Mouse (Mus musculus): ENCODE data around the gene Dnah2. TPM values are rescaled to one million over a fixed set of nuclear protein-coding genes. Genes with fewer than 3 reads are reported as not detected.
A peak's percentile ranks its signal among the peaks of the same experiment; 100 is the strongest.

Gene Dnah2
- polyA plus RNA-seq, 1 experiment from 2014 or later, result 2.7 TPM

- Histone ChIP-seq H3K4me1 (ENCODE audit: control insufficient read depth, insufficient read depth, low read length) (no peaks in the 10 kb centered on the region), H3K36me3 (ENCODE audit: control insufficient read depth, insufficient read depth, low read length) (no peaks in the 10 kb centered on the region), H3K27me3 (replicated peaks; ENCODE audit: control insufficient read depth, insufficient read depth, low read length) (no peaks in the 10 kb centered on the region), H3K4me3 (ENCODE audit: low read depth, low read length) (no peak overlapping the region), H3K9ac (ENCODE audit: low read length) (no peak overlapping the region), H3K27ac (ENCODE audit: low read depth, low read length) (no peak overlapping the region), H3K9me3 (replicated peaks; ENCODE audit: control insufficient read depth, low read length) (no peaks in the 10 kb centered on the region), H3K4me2 (ENCODE audit: low read length) (no peak overlapping the region)
- DNase-seq (ENCODE audit: low spot score) (peak; percentile 89), ATAC-seq (no peak)
- WGBS, result 8% methylated on average over 6 of the region's 6 CpGs
These were observed 35.1 kb downstream of the Dnah2 start for GRCm38 (mm10) chr11:69513840-69514239.

- no peak overlapping the region for H3K27ac ChIP-seq (ENCODE audit: low read depth, low read length)
- H3K27me3 ChIP-seq (replicated peaks; ENCODE audit: control insufficient read depth, insufficient read depth, low read length), result no peaks in the 10 kb centered on the region
- no peak overlapping the region for H3K9ac ChIP-seq (ENCODE audit: low read length)
- WGBS, result 64% methylated on average over 7 of the region's 7 CpGs
- H3K4me1 ChIP-seq (ENCODE audit: control insufficient read depth, insufficient read depth, low read length), result no peaks in the 10 kb centered on the region
- ATAC-seq, result no peak
- H3K36me3 ChIP-seq (ENCODE audit: control insufficient read depth, insufficient read depth, low read length), result no peaks in the 10 kb centered on the region
- H3K4me2 ChIP-seq (ENCODE audit: low read length), result no peak overlapping the region
- H3K4me3 ChIP-seq (ENCODE audit: low read depth, low read length), result no peak overlapping the region
- DNase-seq (ENCODE audit: low spot score), result no peak
- H3K9me3 ChIP-seq (replicated peaks; ENCODE audit: control insufficient read depth, low read length), result no peaks in the 10 kb centered on the region
These were observed 38.0 kb downstream of the Dnah2 start for GRCm38 (mm10) chr11:69510796-69511496.

GRCm38 (mm10) chr11:69503863-69504280, 45.0 kb downstream of the Dnah2 start:
- no peak for ATAC-seq
- H3K9ac ChIP-seq (ENCODE audit: low read length), result no peak overlapping the region
- H3K4me1 ChIP-seq (ENCODE audit: control insufficient read depth, insufficient read depth, low read length), result no peaks in the 10 kb centered on the region
- H3K9me3 ChIP-seq (replicated peaks; ENCODE audit: control insufficient read depth, low read length), result no peaks in the 10 kb centered on the region
- no peak overlapping the region for H3K4me2 ChIP-seq (ENCODE audit: low read length)
- H3K27ac ChIP-seq (ENCODE audit: low read depth, low read length), result no peak overlapping the region
- no peaks in the 10 kb centered on the region for H3K36me3 ChIP-seq (ENCODE audit: control insufficient read depth, insufficient read depth, low read length)
- no peaks in the 10 kb centered on the region for H3K27me3 ChIP-seq (replicated peaks; ENCODE audit: control insufficient read depth, insufficient read depth, low read length)
- DNase-seq (ENCODE audit: low spot score), result no peak
- WGBS, result 56% methylated on average over 4 of the region's 4 CpGs
- no peak overlapping the region for H3K4me3 ChIP-seq (ENCODE audit: low read depth, low read length)

- Histone ChIP-seq H3K27me3 (replicated peaks; ENCODE audit: control insufficient read depth, insufficient read depth, low read length) (no peaks in the 10 kb centered on the region), H3K4me1 (ENCODE audit: control insufficient read depth, insufficient read depth, low read length) (no peaks in the 10 kb centered on the region), H3K4me2 (ENCODE audit: low read length) (no peak overlapping the region), H3K36me3 (ENCODE audit: control insufficient read depth, insufficient read depth, low read length) (no peaks in the 10 kb centered on the region), H3K27ac (ENCODE audit: low read depth, low read length) (no peak overlapping the region), H3K9me3 (replicated peaks; ENCODE audit: control insufficient read depth, low read length) (no peaks in the 10 kb centered on the region), H3K4me3 (ENCODE audit: low read depth, low read length) (no peak overlapping the region), H3K9ac (ENCODE audit: low read length) (no peak overlapping the region)
- DNase-seq (ENCODE audit: low spot score) (no peak), ATAC-seq (no peak)
- WGBS, result 58% methylated on average over 9 of the region's 9 CpGs
These were observed 47.4 kb downstream of the Dnah2 start for GRCm38 (mm10) chr11:69501555-69501954.

GRCm38 (mm10) chr11:69499140-69499539, 49.8 kb downstream of the Dnah2 start:
- Histone ChIP-seq H3K4me3 (ENCODE audit: low read depth, low read length) (no peak overlapping the region), H3K27me3 (replicated peaks; ENCODE audit: control insufficient read depth, insufficient read depth, low read length) (no peaks in the 10 kb centered on the region), H3K9ac (ENCODE audit: low read length) (no peak overlapping the region), H3K27ac (ENCODE audit: low read depth, low read length) (no peak overlapping the region), H3K4me2 (ENCODE audit: low read length) (no peak overlapping the region), H3K9me3 (replicated peaks; ENCODE audit: control insufficient read depth, low read length) (no peaks in the 10 kb centered on the region), H3K36me3 (ENCODE audit: control insufficient read depth, insufficient read depth, low read length) (no peaks in the 10 kb centered on the region), H3K4me1 (ENCODE audit: control insufficient read depth, insufficient read depth, low read length) (no peaks in the 10 kb centered on the region)
- no peak for ATAC-seq
- 88% methylated on average over 11 of the region's 11 CpGs for WGBS
- peak; percentile 38 for DNase-seq (ENCODE audit: low spot score)

GRCm38 (mm10) chr11:69491711-69492110, 57.2 kb downstream of the Dnah2 start:
- Histone ChIP-seq H3K27me3 (replicated peaks; ENCODE audit: control insufficient read depth, insufficient read depth, low read length) (no peaks in the 10 kb centered on the region), H3K36me3 (ENCODE audit: control insufficient read depth, insufficient read depth, low read length) (no peaks in the 10 kb centered on the region), H3K9ac (ENCODE audit: low read length) (no peak overlapping the region), H3K27ac (ENCODE audit: low read depth, low read length) (no peak overlapping the region), H3K4me2 (ENCODE audit: low read length) (no peak overlapping the region), H3K9me3 (replicated peaks; ENCODE audit: control insufficient read depth, low read length) (no peaks in the 10 kb centered on the region), H3K4me3 (ENCODE audit: low read depth, low read length) (no peak overlapping the region), H3K4me1 (ENCODE audit: control insufficient read depth, insufficient read depth, low read length) (no peaks in the 10 kb centered on the region)
- ATAC-seq, result no peak
- DNase-seq (ENCODE audit: low spot score), result no peak
- 84% methylated on average over 7 of the region's 7 CpGs for WGBS

- DNase-seq (ENCODE audit: low spot score), result no peak
- no peak overlapping the region for H3K4me3 ChIP-seq (ENCODE audit: low read depth, low read length)
- H3K27ac ChIP-seq (ENCODE audit: low read depth, low read length), result no peak overlapping the region
- 86% methylated on average over 2 of the region's 2 CpGs for WGBS
- H3K27me3 ChIP-seq (replicated peaks; ENCODE audit: control insufficient read depth, insufficient read depth, low read length), result no peaks in the 10 kb centered on the region
- no peaks in the 10 kb centered on the region for H3K4me1 ChIP-seq (ENCODE audit: control insufficient read depth, insufficient read depth, low read length)
- no peak overlapping the region for H3K9ac ChIP-seq (ENCODE audit: low read length)
- H3K4me2 ChIP-seq (ENCODE audit: low read length), result no peak overlapping the region
- H3K9me3 ChIP-seq (replicated peaks; ENCODE audit: control insufficient read depth, low read length), result no peaks in the 10 kb centered on the region
- H3K36me3 ChIP-seq (ENCODE audit: control insufficient read depth, insufficient read depth, low read length), result no peaks in the 10 kb centered on the region
- no peak for ATAC-seq
These were observed 58.0 kb downstream of the Dnah2 start for GRCm38 (mm10) chr11:69490898-69491297.

GRCm38 (mm10) chr11:69487474-69487873, 61.4 kb downstream of the Dnah2 start:
- no peak for DNase-seq (ENCODE audit: low spot score)
- H3K9me3 ChIP-seq (replicated peaks; ENCODE audit: control insufficient read depth, low read length), result no peaks in the 10 kb centered on the region
- ATAC-seq, result no peak
- no peak overlapping the region for H3K4me2 ChIP-seq (ENCODE audit: low read length)
- WGBS, result 73% methylated on average over 2 of the region's 2 CpGs
- H3K4me3 ChIP-seq (ENCODE audit: low read depth, low read length), result no peak overlapping the region
- H3K27ac ChIP-seq (ENCODE audit: low read depth, low read length), result no peak overlapping the region
- H3K27me3 ChIP-seq (replicated peaks; ENCODE audit: control insufficient read depth, insufficient read depth, low read length), result no peaks in the 10 kb centered on the region
- no peaks in the 10 kb centered on the region for H3K36me3 ChIP-seq (ENCODE audit: control insufficient read depth, insufficient read depth, low read length)
- no peaks in the 10 kb centered on the region for H3K4me1 ChIP-seq (ENCODE audit: control insufficient read depth, insufficient read depth, low read length)
- H3K9ac ChIP-seq (ENCODE audit: low read length), result no peak overlapping the region

GRCm38 (mm10) chr11:69477645-69478044, 71.3 kb downstream of the Dnah2 start:
- no peak for ATAC-seq
- no peak for DNase-seq (ENCODE audit: low spot score)
- WGBS, result 85% methylated on average over 8 of the region's 8 CpGs
- Histone ChIP-seq H3K27ac (ENCODE audit: low read depth, low read length) (no peak overlapping the region), H3K4me1 (ENCODE audit: control insufficient read depth, insufficient read depth, low read length) (no peaks in the 10 kb centered on the region), H3K4me2 (ENCODE audit: low read length) (no peak overlapping the region), H3K27me3 (replicated peaks; ENCODE audit: control insufficient read depth, insufficient read depth, low read length) (no peaks in the 10 kb centered on the region), H3K36me3 (ENCODE audit: control insufficient read depth, insufficient read depth, low read length) (no peaks in the 10 kb centered on the region), H3K9ac (ENCODE audit: low read length) (no peak overlapping the region), H3K4me3 (ENCODE audit: low read depth, low read length) (no peak overlapping the region), H3K9me3 (replicated peaks; ENCODE audit: control insufficient read depth, low read length) (no peaks in the 10 kb centered on the region)
